Mouse (Mus musculus) gastrocnemius, postnatal 10 days (tissue): ENCODE results near the gene 2310034C09Rik. TPM values are rescaled to one million over a fixed set of nuclear protein-coding genes. Genes with fewer than 3 reads are reported as not detected.
"Not testable (repeated sequence)": the region's sequence is repeated elsewhere in the genome, so short reads cannot be mapped to it uniquely, and the experiment has no call there.

Experiments used
- DNase-seq: peaks from one replicate; pipeline ENCODE4 v3.0.0; 2021; ENCODE audit warnings: mixed read lengths
- long read RNA-seq, 2 experiments: library from polyadenylated mRNA; stranded (forward); transcript quantifications; one replicate each; pipeline ENCODE4 v2.0.0; 2021
- total RNA-seq, 2 experiments: library from RNA; stranded (reverse); gene quantifications; 2 replicates each; pipeline ENCODE4 v1.2.3; 2021

Gene 2310034C09Rik
- not detected for total RNA-seq
- long read RNA-seq, experiment 1: 0 reads
- long read RNA-seq, experiment 2: 0 reads

DNA sequence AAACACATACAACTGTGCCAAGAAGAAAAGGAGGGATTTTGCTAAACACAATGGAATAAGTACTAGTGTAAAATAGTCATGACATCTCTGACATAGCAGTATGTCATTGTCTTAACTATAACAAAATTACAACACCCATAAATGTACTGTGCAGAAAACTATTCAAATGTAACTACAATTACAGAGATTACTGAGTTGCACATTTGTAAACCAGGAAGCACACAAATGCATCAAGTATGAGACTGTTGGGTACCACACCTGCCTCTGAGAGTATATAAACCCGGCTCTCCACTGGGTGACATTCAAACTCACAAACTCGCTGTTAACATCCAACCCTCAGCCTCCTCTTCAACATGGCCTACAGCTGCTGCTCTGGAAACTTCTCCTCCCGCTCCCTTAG is at the start of gene 2310034C09Rik:
Gene 2310034C09Rik (plus strand): TSS at position 301 of the 400 bp plus-strand sequence.
- not testable (repeated sequence) for DNase-seq

DNA sequence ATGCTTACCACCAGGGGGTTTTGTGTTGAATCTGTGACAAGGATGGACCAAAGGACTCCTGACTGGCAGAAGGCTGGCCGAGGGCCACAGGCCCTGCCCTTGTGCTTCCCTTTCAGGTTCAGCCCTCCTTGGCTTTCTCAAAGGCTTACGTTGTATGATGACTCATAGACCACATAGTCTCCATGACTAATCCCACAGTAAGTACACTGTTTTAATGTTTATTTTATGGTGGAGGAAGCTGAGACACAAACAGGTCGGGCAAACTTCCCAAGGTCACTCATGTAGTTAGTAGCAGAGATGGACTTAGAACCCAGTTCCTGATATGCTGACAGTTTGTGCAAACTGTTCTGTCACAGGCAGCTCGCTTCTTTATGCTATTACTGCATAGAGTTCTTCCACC is 47.9 kb upstream of the 2310034C09Rik start:
- DNase-seq: peak; percentile 5

DNA sequence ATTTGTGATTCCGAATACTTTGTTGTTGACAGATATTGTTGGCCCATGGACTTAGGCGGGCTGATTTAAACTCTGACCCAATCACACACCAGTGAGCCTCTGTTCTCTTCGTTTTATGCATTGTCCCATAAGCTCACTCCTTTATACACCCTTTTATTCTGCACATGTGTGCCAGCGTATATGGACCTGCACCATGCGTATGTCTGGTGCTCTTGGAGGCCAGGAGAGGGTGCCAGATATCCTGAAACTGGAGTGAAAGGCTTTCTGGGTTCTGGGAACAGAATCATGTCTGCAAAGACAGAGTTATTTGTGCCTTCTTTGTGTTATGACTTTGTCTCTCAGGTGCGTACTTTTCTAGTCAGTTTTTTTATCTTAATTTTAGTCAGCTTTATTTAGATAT is 47.4 kb upstream of the 2310034C09Rik start:
- DNase-seq: no peak

- DNase-seq: no peak
Measured at GRCm38 (mm10) chr16:88716549-88716948, 42.1 kb upstream of the 2310034C09Rik start.

DNA sequence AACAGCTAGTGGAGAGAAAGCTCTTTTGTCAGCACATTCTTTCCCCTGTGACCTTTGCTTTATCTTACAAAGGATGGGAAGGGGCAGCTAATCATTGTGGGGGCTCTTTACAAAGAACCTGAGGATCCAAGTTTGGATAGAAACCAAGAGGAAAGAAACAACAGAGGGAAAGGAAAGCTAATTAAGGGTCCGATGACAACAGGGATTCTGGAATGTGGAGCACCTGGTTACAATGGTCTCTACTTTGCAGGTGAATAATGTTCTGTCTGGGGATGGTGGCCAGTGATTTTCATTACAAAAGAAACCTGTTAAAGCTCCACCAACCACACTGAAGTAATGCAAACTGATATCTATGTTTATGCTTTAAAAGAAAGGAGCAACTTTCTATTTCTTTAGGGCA is 38.6 kb upstream of the 2310034C09Rik start:
- no peak for DNase-seq

- DNase-seq: peak; percentile 30
Measured at GRCm38 (mm10) chr16:88728812-88729275, 29.8 kb upstream of the 2310034C09Rik start, which contains the start of gene Krtap13-1. TSS of gene Krtap13-1 (plus strand) at chr16:88728862.

DNA sequence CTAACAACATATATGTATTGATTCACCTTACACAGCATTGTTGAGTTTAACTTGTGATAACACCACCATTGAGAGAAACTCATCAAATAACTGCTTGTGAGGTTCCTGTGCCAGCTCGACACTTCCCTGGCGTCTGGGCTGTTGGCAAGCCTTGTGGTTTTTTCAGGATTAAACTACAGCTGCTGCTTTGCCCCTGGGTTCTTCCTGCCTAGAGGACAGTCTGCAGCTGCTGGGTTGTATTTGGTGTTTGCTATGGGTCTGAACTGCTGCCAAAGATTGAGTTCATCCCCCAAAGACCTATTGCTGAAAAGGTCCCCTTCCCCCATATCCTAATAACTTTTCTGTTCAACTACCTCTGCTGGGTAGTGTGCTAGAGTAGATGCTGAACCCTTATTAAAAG is 23.3 kb upstream of the 2310034C09Rik start:
- DNase-seq: no peak

DNA sequence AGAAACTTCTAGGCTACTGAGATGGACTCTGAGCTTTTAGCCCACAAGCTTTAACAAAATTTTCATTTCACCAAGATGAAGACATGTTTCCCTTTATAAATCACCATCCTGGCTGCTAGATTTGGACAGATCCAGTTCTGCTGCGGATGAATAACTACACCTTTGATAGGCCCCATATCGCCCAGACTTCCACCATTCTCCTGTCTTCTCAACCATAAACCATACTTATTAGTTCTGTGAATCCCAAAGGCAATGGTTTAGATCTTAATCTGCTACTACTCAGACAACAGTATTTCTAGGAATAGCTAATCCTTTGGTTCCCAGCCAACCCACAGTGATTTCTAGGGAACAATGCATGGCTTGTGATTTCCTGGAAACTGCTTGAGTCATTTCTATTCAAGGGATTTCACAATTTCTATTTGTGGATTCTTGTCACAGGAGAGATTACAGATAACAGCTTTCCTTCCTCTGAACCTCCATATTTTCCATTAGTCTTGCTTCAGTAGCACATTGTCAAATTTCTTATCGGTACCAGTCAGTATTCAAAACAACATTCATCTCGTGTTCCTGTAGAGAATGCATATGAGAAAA is 13.8 kb upstream of the 2310034C09Rik start:
- DNase-seq: no peak

- DNase-seq: no peak
Measured at GRCm38 (mm10) chr16:88747943-88748342, 10.7 kb upstream of the 2310034C09Rik start.

DNA sequence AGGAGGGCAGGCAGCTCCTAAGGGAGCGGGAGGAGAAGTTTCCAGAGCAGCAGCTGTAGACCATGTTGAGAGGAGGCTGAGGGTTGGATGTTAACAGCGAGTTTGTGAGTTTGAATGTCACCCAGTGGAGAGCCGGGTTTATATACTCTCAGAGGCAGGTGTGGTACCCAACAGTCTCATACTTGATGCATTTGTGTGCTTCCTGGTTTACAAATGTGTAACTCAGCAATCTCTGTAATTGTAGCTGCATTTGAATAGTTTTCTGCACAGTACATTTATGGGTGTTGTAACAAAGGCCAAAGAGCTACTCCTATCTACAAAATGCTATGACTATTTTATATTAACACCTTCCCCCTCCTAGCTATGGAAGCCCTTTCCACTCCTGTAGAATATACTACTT is 7.1 kb upstream of the 2310034C09Rik start, which contains the start of gene Krtap13:
Gene Krtap13 (minus strand): TSS at position 101 of the 400 bp plus-strand sequence.
- not testable (repeated sequence) for DNase-seq

DNA sequence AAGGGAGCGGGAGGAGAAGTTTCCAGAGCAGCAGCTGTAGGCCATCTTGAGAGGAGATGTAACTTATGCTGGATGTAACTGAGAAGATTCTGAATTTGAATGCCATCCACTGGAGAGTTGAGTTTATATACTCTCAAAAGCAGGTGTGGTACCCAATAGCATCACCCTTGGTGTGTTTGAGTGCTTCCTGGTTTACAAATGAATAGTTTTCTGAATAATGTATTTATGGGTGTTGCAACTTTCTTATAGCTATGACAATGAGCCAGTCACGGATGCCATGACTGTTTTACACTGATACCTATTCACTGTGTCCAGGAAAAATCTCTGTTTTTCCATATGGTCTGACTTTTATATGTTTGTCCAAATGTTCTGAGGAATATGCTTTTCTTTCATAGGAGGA is 15.5 kb downstream of the 2310034C09Rik start, which contains the start of gene 2310057N15Rik:
Gene 2310057N15Rik (minus strand): TSS at position 101 of the 400 bp plus-strand sequence.
- DNase-seq: no peak

DNA sequence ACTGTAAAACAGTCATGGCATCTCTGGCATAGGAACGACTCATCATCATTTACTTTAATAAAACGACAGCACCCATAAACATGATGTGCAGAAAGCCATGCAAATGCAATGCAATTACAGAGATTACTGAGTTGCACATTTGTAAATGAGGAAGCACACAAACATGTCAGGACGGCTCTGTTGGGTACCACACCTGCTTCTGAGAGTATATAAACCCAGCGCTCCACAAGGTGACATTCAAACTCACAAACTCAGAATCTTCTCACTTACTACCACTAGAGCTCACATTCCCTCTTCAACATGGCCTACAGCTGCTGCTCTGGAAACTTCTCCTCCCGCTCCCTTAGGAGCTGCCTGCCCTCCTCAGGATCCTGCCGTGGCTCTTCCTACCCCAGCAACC is 18.9 kb downstream of the 2310034C09Rik start, which contains the start of gene Gm5965:
Gene Gm5965 (plus strand): TSS at position 301 of the 400 bp plus-strand sequence.
- DNase-seq: no peak

DNA sequence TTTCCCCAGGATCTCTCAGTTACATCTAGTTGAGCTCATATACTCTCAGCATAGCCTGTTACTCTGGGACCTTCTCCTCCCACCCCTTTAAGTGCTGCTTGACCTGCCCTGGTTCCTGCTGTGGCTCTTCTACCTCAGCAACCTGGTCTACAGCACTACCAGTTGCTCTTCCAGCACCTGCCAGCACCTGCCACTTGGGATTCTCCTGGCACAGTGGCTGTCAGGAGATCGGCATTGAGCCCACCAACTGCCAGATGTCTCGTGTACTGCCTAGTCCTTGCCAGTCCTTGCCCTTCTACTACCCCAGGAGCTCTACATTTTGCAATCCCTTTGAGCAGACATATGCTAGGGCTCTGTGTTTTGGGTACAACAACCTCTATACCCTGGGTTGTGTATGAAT is 28.1 kb downstream of the 2310034C09Rik start:
- no peak for DNase-seq

Other genes starting within 250 kb of the 2310034C09Rik start
- gene Cldn8, start 195.7 kb upstream of the 2310034C09Rik start, total RNA-seq: not detected
- gene Krtap24-1, start 146.6 kb upstream of the 2310034C09Rik start, total RNA-seq: not detected
- under 1 TPM in 1 of 2 experiments, not detected in 1; 0.28 TPM for gene 2310079G19Rik, start 131.2 kb upstream of the 2310034C09Rik start, total RNA-seq
- gene Krtap26-1, start 111.1 kb upstream of the 2310034C09Rik start, total RNA-seq: not detected
- not detected for gene Krtap27-1, start 87.2 kb upstream of the 2310034C09Rik start, total RNA-seq
- not detected for gene 2310061N02Rik, start 50.9 kb upstream of the 2310034C09Rik start, total RNA-seq
- gene Krtap13-1, start 30.0 kb upstream of the 2310034C09Rik start, total RNA-seq: not detected
- not detected for gene Krtap13, start 7.2 kb upstream of the 2310034C09Rik start, total RNA-seq
- gene 2310057N15Rik, start 15.4 kb downstream of the 2310034C09Rik start, total RNA-seq: not detected
- gene Gm5965, start 19.0 kb downstream of the 2310034C09Rik start, total RNA-seq: not detected
- not detected for gene Gm20741, start 53.4 kb downstream of the 2310034C09Rik start, total RNA-seq
- not detected for gene Krtap15, start 61.4 kb downstream of the 2310034C09Rik start, total RNA-seq
- gene Krtap14, start 67.3 kb downstream of the 2310034C09Rik start, total RNA-seq: not detected
- not detected for gene Krtap19-1, start 110.6 kb downstream of the 2310034C09Rik start, total RNA-seq
- not detected for gene Krtap19-2, start 115.4 kb downstream of the 2310034C09Rik start, total RNA-seq
- gene Krtap19-3, start 119.2 kb downstream of the 2310034C09Rik start, total RNA-seq: not detected
- gene Krtap19-4, start 126.2 kb downstream of the 2310034C09Rik start, total RNA-seq: not detected
- not detected for gene Krtap19-5, start 137.6 kb downstream of the 2310034C09Rik start, total RNA-seq
- gene Krtap19-9b, start 173.4 kb downstream of the 2310034C09Rik start, total RNA-seq: not detected
- not detected for gene Krtap16-3, start 204.0 kb downstream of the 2310034C09Rik start, total RNA-seq